Mouse (Mus musculus) spleen, adult 18-20 months (tissue): Measurements from ENCODE around the gene Lsm10.

ENCODE experiments used
- DNase-seq, 2 experiments: peaks; one replicate each; pipeline ENCODE4 v3.0.0; 2022; ENCODE audit warnings: mixed read lengths in 2 of 2

Gene Lsm10

DNA sequence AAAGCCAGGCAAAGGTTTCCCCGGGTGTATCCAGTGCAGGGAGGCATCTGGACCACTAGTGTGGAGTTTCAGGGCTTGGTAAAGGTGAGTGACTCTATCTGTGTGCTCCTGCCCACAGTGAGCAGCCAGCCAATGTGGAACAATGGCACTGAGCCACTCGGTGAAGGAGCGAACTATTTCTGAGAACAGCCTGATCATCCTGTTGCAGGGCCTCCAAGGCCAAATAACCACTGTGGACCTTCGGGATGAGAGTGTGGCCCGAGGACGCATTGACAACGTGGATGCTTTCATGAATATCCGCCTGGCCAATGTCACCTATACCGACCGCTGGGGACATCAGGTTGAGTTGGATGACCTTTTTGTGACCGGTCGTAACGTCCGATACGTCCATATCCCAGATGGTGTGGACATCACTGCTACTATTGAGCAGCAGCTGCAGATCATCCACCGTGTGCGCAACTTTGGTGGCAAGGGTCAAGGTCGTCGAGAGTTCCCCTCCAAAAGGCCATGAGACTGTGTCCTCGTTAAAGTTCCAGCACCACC, 1.4 kb downstream of the Lsm10 start:
- no peak for DNase-seq

DNA sequence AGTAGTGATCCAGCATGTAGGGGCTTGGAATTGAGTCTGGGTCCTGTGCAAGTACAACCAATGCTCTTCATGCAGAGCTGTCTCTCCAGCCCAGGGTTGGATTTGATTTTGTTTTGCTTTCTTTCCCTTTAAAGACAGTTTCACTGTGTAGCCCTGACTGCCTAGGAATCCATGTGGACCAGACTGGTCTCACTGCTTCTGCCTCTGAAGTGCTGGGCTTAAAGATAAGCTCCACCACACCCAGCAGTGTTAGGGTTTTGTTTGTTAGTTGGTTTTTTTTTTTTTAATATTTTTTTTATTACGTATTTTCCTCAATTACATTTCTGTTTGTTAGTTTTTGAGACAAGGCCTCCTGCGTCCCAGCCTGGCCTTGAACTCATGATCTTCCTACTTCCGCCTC, 2.9 kb downstream of the Lsm10 start:
- DNase-seq: no peak

DNA sequence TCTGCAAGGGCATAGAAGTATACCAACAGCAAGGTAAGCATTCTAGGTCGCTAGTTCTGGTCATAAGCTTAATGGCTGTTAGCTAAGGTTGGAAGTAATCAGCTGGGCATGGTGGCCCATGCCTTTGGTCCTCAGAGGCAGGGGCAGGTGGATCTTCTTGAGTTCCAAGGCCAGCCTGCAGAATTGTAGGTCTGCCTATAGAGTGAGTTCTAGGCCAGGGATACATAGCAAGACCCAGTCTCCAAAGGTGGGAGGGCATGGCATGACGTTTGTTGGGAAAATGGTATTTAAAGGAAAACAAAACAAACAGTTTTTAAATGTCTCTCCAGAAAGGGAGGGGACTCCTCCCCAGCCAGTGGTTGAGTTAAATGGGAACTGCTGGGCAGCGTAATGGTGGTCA, 4.3 kb downstream of the Lsm10 start:
- DNase-seq: no peak

GRCm38 (mm10) chr4:126102061-126102841, 5.8 kb downstream of the Lsm10 start:
- no peak for DNase-seq

- DNase-seq: peak; percentile 46 to 48
Observed at GRCm38 (mm10) chr4:126103057-126103581, 6.7 kb downstream of the Lsm10 start.

DNA sequence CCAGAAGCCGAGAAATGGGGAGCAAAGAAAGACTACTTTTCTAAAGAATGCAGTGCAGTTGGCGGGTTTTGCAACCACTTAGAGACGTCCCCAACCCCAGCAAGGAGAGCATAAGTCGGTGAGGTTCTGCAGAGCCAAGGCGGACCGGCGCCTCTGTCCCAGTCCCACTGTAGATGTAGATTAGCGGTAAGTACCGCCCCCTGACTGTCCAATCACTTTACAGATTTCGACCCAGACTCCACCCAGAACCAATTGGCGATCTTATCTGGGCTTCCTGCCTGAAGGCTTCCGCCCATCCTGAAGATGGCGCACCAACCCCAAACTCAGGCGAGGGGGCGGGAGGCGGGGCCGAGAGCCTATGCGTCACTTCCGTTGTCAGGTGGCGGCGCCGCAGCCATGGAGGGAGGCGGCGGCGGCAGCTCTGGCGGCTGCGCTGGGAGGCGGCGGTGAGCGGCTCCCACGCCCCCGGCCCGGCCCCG, 7.2 kb downstream of the Lsm10 start, which contains the start of gene Stk40:
Stk40 (plus strand) TSS at position 368 of the 479 bp plus-strand sequence.
- DNase-seq: peak; percentile 92 to 94

- DNase-seq: peak; percentile 34 to 35
Observed at GRCm38 (mm10) chr4:126104261-126105075, 8.0 kb downstream of the Lsm10 start.

- DNase-seq: no peak
Observed at GRCm38 (mm10) chr4:126105131-126105783, 8.8 kb downstream of the Lsm10 start.

GRCm38 (mm10) chr4:126108061-126108740, 11.8 kb downstream of the Lsm10 start:
- no peak for DNase-seq

DNA sequence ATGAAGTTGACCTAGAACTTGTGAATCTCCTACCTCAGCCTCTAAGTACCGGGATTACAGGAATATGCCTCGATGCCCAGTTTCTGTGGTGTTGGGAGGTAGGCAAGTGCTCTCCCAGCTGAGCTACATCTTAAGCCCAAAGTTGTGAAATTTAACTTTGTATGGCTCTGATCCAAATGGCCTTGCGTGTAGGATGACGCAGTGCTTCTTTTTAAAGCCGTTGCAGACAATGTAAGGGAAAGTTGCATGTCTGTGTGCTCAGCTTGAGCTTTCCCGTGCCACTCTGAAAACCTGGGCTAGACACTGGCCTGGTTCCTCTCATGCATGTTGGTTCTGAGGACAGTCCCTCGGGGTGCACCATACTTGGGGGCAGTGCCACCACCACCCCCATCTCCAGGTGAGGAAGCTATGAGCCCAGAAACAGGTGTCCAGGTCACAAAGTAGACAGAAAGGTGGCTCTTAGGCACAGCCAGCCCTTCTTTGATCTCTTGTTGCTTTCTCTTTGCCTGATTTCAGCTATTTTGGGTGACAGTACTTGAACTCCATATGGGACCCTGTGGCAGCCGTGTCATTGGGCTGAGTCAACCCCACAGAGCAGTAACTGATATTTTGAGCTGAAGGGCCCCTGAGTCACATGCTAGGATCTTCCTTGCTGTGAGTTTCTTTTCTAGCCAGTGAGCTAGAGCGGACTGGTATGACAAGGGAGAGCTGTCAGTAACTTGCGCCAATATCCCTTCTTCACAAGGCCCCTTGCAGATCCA, 13.4 kb downstream of the Lsm10 start:
- DNase-seq: no peak

- DNase-seq: peak; percentile 76 to 80
Observed at GRCm38 (mm10) chr4:126110374-126111152, 14.1 kb downstream of the Lsm10 start.

DNA sequence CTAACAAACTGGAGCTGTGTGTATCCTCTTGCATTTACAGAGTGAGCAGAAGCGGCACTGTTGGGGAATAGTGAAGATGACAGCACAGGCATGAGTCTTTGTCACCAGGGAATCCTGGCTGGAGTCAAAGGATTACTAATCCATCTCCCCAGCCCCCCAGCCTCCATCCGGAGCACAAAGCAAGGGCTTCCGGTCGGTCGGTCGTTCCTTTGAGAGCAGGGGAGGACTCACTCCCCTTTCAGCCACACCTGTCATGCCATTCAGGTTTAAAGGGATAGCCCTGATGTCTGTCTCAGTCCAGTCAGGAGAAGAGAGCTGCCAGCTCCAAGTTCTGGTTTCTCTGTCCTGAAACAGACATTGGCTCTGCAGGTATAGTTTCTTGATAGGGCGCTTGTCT, 14.7 kb downstream of the Lsm10 start:
- no peak for DNase-seq

DNA sequence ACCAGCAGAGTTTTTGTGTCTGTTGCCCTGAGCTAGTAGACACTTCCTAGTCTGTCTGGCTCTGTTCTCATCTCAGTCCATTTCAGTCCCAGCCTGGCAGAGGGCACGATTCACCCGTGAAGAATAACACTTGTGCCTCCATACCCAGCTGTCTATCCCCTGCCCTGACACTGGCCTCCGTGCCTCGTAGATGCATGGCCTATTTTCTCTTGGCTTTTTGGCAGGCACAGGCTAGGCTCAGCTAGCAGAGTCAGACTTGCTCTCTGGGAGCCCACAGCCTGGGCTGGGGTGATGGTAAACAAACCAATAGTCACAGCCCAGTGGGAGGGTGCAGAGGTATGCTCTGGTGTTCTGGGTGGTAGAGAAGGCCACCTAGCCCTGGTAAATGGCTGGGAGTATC, 16.8 kb downstream of the Lsm10 start:
- DNase-seq: no peak

DNA sequence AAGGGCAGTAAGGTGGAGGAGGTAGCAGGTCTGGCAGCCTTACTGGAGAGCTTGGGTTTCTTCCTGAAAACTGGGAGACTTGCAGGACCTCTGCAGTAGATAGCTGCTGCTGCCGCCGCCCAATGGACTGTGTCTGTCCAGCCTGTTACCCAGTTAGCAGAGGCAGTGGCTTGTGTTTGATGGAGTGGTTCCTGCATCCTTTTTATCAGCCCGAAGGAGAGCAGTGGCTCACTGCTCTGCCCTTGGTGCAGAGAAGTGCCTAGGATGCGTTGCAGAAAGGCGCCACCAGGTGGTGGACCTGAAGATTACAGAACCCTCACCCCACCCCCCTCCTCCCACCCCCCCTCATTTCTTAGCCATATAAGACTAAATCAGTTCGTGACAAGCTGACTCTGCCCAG, 17.5 kb downstream of the Lsm10 start:
- DNase-seq: peak; percentile 37 to 60

DNA sequence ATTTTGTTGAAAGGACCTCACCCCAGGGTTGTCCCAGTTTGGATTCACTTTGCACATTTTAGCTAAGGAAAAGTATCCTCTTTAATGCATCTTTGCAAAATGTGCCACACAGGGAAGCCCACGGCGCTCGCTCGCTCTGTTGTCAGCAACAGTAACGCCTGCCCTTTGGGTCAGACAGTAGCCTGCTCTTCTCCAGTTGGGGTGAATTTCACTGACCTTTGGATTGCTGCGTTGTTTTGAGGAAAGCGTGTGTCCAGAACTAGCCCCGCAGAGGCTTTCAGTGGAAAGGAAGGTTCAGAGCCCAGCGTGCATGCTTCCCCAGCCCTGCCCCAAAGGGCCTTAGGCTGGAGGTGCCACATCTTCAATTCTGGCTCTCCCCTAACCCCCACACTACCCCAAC, 19.0 kb downstream of the Lsm10 start:
- DNase-seq: no peak

DNA sequence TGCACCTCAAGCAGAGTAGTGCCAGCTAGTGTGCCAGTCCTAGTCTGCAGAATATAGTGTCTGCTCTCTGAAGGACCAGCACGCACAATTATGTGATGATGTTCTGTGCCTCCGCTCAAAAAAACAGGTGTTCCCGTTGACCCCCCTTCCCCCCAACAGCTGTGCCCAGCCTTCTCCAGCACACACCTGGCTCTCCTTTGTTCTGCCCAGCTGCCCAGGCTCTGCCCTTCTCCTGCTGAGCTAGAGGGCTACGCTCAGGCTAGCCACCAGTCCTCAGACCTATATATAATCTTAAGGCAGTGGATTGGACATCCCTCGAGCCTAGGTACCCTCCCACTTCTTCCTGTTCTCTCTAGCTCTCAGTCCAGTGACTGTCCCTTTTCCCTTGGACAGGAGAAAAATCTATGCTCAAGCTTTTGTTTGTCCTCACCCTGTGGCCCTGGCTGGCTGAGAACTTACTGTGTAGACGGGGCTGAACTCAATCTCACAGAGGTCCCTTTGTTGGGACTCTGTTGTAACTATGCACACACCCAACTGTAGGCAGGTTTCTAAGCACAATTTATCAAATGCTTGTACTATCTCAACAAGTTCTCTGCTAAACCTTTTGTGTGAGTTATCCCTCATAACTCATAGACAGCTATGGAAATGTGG, 19.6 kb downstream of the Lsm10 start:
- DNase-seq: no peak

DNA sequence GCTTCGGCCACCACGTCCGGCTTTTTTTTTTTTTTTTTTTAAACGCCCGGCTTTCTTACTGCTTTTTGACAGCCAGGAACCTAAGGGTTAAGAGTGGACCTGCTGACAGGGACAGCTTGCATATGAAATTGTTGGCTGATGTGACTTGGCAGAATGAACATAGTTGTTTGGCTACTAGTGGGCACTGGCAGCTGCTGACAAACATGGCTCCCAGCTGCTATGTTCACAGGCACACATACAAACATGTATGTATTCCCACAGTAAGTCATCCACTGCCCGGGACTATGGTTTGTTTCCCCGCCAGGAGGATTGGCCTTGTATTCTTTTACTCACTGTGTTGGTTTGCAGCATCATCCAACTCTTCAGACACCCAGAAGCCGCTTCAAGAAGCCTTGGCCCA, 20.7 kb downstream of the Lsm10 start:
- no peak for DNase-seq

DNA sequence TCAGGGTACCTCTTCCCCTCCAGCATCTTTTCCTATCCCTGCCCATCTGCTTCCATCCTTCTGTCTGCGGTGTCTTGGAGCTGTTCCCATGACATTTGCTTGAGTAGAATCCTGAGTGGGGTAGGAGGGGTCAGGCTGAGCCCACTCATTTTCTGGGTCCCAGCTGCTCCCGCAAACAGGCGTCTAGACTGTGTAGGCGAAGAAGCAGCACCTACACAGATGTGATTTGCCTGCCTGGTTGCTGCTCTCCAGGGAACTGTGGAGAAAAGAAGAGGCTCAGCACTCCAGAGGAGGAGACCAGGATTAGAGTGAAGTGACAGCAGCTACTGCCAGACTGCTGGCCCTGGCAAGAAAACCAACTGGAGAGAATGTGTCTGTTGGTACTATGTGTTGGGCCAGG, 22.2 kb downstream of the Lsm10 start:
- no peak for DNase-seq

GRCm38 (mm10) chr4:126119051-126119450, 22.6 kb downstream of the Lsm10 start:
- no peak for DNase-seq

DNA sequence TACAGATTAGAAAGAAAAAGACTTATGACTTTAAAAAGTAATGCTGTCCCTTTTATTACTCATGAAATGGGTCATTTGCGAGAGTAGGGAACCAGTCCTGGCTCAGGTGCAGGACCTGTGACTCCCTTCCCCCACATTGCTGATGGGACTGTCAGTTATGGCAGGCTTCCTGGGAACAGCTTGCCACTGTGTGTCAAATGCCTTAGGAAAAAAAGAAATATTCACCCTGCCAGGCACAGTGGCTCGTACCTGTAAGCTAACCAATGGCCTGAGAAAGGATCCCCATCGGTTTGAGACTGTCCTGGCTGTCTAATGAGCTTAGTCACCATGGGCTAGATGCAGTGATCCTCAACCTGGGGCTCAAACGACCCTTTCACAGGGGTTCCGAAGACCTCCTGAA, 23.6 kb downstream of the Lsm10 start:
- DNase-seq: no peak
